Mouse (Mus musculus): ENCODE data around the gene Inhbc.

Inhbc gene

DNA sequence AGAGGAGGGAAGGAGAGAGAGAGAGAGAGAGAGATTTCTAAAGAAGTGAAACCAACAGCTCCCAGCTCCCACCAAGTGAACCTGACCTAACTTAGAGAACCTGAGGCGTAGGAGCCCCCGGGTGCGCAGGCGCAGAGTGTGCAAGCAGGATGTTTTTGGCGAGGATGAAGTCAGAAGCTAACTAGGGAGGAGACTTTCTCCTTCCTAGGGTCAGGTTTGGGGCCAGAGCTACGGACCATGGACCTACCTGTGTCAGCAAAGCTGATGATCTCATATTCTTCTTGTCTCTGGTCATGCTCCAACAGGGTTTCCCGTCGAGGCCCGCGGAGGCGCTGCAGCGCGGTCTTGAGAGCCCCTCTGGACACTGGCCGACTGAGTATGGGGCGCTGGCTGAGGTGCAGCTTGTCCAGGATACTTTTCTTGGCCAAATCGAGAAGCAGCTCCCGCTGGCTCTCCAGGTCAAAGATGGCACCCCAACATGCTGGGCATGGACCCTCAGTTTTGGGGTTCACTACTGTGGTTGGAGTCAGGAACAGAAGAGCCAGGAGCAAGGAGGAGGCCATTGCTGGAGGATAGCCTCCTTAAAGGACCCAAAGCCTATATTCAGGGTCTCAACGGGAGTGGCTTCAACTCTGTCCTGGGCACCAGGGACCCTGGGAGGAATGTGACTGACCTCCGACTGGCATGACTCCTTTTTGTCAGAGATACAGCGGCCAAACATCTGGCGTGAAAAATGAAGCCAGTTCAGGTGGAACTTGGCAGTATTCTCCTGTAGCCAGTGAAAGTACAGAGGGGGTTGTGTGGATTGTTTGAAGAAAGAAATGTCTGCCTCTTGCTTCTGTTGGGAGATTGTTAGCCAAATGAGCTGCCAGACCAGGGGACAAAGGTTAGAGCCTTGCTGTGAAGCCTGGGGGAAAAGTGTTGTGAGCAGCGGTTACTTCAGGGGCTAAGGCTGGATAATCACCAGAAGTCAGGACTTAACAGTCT, at the start of gene Inhbc:
Inhbc (minus strand) TSS at position 598 of the 987 bp plus-strand sequence.
- DNase-seq: no peak

DNA sequence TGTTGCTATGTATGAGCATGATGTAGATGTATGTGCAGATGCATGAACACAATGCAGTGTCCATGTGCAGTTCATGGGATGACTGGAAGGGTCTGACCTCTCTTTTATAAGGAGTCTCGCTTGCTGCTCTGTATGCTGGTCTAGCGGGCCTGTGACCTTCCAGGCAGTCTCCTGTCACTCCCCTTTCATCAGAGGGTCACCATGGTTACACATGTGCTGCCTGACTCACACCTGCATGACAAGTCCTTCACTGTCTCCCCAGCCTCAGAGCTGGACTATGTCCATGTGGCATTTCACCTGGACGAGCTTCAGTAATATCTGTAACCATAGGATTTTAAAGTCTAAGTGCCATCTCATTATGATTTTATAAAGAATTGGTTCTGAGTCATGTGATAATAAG, 43.9 kb upstream of the Inhbc start:
- DNase-seq: no peak

DNA sequence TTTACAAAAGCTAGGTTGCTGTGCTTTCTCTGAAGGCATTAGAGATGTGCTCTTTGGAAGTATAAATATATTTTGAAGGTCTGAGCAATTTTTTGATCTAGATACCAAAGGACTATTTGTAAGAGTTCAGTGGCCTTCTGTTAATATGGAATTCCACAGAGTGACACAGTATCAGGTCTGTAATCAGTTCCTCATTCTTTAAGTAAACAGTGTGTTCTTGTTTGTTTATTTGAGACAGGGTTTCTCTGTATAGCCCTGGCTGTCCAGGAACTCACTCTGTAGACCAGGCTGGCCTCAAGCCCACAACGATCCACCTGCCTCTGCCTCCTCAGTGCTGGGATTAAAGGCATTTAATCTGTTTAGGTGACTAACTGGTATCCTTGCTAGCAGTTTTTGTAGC, 43.4 kb upstream of the Inhbc start:
- no peak for DNase-seq

DNA sequence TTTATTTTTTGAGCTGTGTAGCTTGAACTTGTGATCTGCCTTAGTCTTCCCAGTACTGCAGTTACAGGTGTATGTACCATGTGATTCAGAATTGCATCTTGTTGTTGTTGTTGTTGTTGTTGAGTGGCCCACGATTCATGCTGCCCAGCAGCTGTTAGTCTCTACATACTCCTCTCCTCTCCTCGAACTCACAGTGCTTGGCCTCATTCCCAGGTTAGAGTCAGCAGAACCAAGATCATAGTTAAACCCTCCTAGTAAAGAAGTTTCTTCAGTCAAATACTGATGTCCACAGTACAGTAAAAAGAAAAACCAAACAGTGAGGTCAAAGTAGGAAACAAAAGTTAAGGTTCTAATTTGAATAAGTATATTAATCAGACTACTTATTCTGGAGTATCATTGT, 42.5 kb upstream of the Inhbc start:
- no peak for DNase-seq

DNA sequence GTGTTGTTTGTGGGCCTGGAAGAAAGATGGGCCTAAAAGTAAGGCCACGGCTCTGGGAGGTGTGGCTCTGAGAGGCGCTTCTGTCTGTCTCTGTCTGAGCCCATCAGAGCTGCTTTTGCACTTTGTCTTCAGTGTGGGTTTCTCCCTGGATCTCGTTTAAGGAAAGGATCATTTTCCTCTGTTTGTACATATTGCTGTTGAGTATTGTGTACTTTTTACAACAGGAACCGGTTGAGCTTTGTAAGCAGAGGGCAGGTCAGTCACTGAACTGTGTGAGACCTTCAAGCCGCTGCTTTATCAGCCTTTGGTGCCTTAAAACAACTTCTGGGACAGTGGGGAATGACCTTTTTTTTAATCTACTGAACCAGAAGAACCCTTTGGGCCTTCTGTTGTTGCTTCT, 41.9 kb upstream of the Inhbc start:
- no peak for DNase-seq

DNA sequence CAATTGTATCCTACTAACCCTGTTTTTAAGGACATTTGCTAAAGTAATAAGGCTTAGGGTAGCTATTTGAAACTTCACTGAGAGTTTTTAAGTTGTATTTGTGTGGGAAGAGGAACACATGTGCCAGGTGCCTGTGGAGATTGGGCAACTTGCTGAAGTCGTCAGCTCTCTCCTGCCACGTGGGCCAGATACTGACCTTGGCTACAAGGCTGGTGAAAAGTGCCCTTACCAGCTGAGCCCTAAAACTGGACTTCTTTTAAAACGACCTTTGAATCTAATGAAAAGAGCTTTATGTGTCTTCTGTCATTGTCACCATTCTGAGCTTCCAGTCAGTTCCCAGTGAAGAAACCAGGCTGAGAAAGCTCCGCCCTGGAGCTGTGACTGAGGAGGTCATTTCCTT, 37.2 kb upstream of the Inhbc start:
- peak; percentile 14 for DNase-seq

DNA sequence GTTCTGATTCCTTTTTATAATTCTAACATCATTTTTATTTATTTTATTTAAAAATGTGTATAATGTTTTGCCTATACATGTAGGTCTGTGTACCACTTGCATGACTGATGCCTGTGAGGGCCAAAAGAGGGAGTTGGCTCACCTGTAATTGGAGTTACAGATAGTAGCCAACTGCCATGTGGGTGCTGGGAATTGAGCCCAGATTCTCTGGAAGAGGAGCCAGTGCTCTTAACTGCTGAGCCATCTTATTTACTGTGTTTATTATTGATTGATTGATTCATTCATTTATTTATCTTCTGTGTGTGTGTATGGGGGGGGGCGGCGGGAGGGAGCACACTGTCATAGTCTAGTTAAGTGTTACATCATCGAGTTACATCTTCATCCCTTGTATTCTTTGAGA, 34.5 kb upstream of the Inhbc start:
- DNase-seq: no peak

DNA sequence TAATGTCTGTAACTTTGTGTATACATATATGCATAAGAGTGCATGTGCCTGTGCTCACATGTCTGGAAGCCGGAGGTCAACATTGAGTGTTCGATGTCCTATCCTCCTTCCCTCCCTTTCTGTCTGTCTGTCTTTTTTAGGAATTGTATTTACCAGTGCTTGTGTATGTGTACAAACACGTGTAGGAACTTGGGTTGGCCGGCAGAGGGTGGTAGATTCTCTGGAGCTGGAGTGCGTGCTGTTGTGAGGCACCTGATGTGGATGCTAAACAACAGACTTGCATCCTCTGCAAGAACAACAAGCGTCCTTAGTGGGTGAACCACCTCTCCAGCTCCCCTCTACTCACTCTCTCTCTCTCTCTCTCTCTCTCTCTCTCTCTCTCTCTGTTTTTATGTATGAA, 21.5 kb upstream of the Inhbc start:
- no peak for DNase-seq

DNA sequence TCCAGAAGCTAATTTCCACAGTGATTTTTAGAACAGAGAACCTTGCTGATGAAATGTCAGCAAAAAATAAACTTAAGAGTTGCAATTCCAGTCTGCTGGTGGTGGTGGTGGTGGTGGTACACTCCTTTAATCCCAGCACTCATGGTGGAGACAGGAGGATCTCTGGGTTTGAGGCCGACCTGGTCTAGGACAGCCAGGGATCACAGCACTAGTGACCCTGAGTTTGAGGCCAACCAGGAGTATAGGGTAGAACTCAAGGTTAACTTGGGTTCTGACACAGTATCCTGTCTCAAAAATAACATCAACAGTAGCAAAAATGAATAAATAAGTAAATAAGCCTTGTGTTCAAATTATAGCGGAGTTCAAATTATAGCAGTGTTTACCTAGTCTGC, 11.5 kb upstream of the Inhbc start:
- DNase-seq: no peak

DNA sequence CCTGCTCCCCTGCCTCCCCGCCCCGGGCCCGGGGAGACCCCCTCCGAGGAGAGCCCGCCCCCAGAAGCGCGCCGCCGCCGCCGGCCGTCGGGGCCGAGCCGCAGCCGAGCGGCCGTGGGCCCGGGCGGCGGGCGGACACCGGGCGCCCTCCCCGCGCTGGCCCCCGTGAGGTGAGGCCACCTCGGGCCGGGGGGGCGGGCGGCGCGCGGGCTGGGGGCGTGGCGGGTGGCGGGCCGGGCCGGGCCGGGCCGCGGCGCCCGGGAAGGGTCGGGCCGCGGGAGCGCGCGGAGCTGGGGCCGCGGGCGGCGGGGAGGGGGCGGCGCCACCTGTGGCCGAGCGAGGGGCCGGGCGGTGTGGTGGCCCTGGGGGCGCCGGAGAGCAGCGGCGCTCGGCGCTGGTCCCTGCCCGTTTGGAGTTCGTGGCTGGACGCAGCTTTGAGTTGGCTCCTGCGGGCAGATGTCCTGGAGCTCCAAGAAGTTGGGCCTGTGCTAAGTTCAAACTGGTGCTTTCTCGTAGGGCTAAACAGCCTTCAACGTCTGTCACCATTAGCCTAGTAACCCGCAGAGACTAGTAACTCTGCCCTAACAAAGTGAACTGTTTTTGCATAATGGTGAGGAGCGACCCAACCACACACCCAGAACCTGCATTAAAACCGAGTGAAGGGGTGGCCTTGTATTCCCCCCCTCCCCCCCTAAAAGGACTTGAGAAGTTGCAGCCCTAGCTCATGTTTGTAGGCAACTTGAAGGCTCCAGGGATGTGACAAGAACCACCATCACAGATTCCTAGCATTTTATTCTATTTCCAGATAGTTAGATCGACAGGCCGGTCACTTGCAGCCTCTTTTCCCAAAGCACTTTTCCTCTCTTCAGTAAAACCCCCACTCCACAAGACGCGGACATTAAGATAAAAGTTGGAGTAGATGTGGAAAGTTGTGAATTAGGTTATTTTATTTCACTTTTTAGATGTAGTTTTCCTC, 10.8 kb upstream of the Inhbc start:
- peak; percentile 76 for DNase-seq

DNA sequence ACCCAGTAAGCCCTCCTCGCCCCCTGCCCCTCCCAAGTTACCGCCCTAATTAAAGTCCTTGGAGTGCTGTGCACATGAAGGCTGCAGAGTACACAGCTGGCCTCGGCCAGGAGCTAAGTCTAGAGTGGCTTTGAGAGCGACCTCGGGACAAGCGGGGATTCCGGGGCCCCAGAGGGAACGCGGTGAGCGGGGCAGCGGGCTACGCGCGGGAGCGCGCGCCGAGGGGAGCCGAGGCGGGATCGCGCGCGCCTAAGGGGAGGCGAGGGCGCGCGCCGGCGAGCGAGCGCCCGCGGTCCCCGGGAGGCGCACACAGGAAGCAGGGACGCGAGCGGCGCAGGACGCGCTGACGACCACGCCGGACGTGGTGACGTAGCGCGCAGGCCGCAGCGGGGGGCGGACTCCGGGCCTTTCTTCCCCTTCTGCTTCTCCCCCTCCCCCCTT, 10.0 kb upstream of the Inhbc start, which contains the start of gene R3hdm2:
R3hdm2 (plus strand) TSS at position 77 of the 441 bp plus-strand sequence.
- DNase-seq: peak; percentile 96

DNA sequence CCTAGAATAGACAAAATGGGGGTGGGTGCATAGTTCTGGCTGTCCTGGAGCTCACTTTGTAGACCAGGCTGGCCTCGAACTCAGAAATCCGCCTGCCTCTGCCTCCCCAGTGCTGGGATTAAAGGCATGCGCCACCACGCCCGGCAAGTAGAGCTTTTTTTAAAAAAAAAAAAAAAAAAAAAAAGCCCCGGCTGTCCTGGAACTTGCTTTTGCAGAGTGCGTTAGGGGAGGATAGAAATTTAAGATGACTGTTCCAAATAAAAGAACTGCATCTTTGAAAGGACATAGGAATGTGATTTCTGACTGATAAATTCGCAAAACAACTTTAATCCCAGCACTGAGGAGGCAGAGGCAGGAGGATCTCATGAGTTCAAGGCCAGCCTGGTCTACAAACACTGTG, 9.4 kb upstream of the Inhbc start:
- no peak for DNase-seq

DNA sequence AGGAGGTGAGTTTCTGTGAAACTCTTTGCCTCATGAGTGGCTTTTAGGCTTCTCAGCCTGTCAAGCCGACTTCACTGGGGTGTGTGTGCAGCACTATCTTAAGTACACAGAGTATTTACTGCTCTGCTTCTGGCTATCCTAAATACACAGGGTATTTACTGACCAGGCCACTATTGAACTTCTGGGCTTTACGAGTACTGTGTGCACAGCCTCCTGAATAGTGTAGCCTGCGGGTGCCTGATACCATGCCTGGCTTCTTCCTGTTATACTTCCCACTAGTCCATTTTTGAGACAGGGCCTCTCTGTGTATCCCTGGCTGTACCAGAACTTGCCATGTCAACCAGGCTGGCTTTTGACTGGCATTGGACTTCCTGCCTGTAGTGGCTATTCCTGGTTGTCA, 7.5 kb upstream of the Inhbc start:
- DNase-seq: no peak

DNA sequence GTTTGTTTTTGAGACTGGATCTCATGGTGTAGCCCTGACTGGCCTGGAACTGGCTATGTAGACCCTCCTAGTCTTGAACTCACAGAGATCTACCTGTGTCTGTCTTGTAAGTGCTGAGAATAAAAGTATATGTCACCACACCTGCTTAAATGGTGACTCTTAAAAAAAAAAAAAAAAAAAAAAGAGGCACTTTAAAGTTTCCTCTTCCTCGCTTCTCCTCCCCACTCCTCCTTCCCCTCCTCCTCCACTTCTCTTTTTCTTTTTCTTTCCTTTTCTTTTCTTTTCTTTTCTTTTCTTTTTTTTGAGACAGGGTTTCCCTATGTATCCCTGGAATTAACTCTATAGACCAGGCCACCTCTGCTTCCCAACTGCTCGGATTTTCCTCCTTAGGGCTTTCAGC, 792 bp upstream of the Inhbc start:
- no peak for DNase-seq

DNA sequence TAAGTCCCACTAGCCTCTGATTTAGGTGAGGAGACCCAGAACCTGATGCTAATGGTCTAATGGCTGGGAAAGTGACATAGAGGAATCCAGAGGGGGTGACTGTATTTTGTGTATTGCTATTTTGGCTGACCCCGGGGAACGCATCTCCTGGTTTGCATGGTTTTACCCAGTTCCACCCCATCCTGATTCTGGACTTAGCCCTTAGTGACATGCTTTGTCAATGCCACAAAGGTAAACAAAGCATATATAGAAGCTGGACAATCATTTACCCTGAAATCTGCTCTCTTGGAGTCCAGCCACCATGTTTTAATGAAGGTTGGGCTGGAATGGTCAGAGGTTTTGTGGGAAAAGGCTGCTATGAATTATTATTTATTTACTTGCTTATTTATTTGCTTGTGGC, 2.0 kb downstream of the Inhbc start:
- DNase-seq: no peak

DNA sequence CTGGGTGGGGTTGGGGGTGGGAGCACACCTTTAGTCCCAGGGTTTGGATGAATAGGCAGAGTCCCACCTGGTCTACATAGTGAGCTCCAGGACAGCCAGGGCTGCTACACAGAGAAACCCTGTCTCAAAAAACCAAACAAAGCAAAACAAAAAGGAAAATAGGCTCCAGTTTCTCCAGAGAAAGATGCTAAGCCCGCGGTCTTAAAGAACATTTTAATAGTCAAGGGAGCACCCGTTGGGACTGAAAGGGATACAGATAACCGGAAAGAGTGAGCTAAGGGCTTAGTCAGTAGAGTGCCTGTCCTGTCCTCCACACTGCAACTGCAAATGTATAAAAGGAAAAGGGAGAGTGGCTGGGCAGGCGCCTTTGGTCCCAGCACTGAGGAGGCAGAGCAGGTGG, 3.1 kb downstream of the Inhbc start:
- DNase-seq: no peak

DNA sequence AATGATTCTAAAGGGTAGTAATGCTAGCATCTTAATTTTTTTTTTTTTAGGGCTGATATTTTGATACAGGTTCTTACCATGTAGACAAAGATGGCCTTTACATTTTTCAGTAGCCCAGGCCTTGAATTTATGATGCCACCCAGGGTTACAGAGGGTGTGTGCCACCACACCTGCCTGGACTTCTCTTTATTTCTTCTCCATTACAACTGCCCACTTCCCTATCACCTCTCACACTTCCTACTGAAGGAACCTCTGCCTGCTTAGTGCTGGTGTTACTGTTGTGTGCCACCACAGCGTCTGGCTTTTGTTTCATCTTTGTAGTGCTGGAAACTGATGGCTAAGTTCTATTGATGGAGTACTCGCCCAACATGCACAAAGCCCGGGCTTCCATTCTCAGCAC, 9.5 kb downstream of the Inhbc start:
- no peak for DNase-seq

DNA sequence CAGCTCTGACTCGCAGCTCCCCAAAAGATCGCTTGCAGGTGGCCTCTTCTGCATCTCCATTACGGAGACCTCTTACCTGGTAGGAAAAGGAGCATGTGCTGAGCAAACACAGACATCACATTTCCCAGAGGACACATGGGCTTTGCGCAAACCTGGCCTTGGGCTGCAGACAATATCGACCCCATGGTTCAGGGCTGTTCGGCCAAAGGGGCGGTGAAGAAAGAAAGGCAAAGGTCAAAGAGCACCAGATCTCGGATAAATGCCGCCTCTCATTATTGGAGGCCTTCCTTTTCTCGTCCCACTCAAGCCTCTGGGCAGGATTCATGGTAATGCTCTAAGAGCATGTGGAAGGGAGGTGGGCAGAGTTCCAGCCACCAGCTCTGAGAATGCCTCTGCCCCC, 14.9 kb downstream of the Inhbc start:
- no peak for DNase-seq

DNA sequence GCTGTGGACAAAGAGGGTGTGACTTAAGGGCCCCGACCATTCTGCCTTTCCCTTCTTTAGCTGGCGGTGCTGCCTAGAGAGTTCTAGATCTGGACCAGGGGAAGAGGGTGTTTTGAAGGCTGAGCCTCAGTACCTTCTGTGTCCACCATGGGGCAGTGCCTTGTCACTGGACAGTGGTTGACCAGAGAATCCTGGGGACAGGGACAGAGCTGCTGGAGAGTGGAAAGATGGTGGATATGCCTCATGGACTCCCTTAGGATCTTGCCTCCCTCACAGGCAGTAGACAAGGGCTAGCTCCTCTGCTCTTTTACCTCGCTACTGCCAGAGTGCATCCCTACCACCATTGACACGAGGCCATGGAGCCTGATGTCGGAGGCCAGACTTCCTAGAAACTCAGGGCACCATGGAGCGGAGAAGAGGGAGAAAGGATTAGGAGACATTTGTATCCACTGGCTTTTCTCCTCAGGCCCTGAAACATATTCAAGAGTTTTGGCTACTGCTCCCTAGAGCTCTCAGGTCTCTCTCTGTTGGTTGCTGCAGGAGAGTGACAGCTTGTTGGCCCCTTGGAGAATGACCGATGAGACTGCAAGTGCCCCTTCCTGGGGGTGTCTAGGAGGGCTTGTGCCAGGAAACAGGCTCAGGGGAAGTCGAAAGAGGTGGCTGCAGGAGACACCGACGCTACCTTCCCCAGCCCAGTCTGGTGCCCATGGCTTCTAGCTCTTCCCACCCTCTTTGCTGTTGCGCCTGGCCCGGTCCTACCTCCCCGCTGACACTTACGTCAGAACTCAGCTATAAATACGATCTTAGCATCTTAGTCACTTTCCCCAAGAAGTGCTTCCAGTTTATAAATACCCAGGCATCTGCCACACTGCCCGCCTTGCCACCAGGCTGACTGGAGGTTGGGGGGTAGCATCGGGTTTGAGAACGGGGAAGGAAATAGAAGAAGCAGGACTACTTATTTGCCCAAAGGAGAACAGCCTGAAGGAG, 16.0 kb downstream of the Inhbc start, which contains the start of gene Inhbe:
Inhbe (minus strand) TSS at position 503 of the 987 bp plus-strand sequence.
- peak; percentile 53 for DNase-seq

DNA sequence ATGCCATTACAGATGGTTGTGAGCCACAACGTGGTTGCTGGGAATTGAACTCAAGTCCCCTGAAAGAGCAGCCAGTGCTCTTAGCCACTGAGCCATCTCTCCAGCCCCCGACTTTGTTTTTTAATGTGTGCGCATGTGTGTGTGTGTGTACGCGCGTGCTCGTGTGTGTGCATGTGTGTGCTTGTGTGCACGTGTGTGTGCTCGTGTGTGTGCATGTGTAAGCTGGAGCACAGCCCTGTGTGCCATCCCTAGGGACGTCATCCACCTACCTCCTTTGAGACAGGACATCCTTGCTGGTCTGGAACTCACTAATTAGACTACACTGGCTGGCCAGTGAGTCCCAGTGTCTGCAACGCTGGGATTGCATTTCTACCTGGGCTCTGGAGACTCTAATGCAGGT, 17.5 kb downstream of the Inhbc start:
- DNase-seq: no peak

DNA sequence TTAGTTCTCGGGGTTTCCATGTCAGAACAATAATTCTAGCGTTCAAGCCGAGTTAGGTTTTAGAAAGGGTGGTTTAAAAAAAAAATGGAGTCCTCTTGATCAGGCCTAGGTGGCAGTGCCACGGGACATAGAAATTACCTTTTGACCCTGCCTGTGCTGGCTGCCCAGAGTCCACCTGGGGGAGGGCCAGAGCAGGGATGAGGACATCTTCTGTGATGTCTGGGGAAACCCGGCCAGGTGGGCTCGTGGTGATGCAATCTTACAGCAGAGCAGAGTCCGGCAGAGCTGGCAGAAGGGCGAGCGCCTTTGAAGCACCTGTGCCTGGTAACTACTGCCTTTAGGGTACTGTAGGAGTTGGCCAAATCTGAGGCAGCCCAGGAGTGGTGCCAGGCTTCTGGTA, 18.0 kb downstream of the Inhbc start:
- no peak for DNase-seq

DNA sequence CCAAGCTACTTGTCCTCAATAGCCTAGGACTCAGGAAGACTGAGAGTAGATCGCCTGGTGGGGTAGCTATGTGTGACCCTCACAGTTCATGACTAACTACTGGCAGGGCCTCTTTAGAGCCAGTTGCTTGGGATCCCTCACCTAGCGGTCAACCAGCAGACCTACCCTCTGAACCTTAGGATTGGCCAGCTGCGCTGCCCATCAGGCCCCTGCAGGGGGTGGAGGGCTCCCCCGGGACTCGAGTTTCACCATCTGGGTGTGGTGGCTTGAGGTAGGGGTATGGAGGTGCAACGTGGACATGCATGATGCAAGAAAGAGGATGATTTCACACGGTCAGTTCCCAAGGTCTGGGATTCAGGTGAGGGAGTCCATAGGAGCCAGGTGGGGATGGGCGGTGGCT, 18.5 kb downstream of the Inhbc start:
- no peak for DNase-seq
